Mouse (Mus musculus): Measurements from ENCODE around the gene Pnma1. TPM values are rescaled to one million over a fixed set of nuclear protein-coding genes. Genes with fewer than 3 reads are reported as not detected.
A peak's percentile ranks its signal among the peaks of the same experiment; 100 is the strongest.

The Pnma1 gene
- polyA plus RNA-seq, 1 experiment, result not detected

DNA sequence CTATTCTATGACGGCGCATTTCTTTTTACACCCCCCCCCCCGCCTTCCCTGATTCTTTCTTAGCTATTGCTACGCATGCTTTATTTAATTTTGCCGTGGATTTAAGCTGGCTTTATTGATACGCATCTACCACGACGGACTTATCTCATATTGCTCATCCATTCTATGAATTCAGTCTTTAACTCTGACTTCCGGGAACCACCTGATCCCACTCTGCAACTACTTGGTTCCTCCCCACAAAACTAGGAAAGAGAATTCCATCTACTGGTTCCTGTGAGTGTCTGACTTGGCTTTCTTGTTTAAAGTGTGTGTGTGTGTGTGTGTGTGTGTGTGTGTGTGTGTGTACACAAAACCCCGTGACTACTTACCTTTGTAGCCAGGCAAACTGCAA, 328 bp upstream of the Pnma1 start:
- Histone ChIP-seq H3K27ac (ENCODE audit: insufficient read depth, low read length) (no peak overlapping the region), H3K9ac (ENCODE audit: low read depth, poor library complexity, severe bottlenecking) (no peak overlapping the region), H3K4me1 (ENCODE audit: control insufficient read depth, insufficient read depth, low read length) (peaks cover 2% of the 10 kb centered on the region), H3K36me3 (ENCODE audit: control insufficient read depth, insufficient read depth, low read length, poor library complexity, severe bottlenecking) (peaks cover 9% of the 10 kb centered on the region), H3K9me3 (replicated peaks; ENCODE audit: control insufficient read depth, insufficient read depth, low read length, poor library complexity, severe bottlenecking) (no peaks in the 10 kb centered on the region), H3K27me3 (ENCODE audit: control insufficient read depth, insufficient read depth, low read length, poor library complexity, severe bottlenecking) (no peaks in the 10 kb centered on the region), H3K4me3 (ENCODE audit: low read depth, low read length) (peak overlapping the region; percentile 60)
- TF ChIP-seq EP300 (IDR thresholded peaks at IDR 0.05; ENCODE audit: insufficient read depth, low read depth, low read length) (no peak), POLR2A (IDR thresholded peaks at IDR 0.05; ENCODE audit: insufficient read depth, low read length) (no peak), CTCF (IDR thresholded peaks at IDR 0.05; ENCODE audit: low read depth, low read length) (no peak)

DNA sequence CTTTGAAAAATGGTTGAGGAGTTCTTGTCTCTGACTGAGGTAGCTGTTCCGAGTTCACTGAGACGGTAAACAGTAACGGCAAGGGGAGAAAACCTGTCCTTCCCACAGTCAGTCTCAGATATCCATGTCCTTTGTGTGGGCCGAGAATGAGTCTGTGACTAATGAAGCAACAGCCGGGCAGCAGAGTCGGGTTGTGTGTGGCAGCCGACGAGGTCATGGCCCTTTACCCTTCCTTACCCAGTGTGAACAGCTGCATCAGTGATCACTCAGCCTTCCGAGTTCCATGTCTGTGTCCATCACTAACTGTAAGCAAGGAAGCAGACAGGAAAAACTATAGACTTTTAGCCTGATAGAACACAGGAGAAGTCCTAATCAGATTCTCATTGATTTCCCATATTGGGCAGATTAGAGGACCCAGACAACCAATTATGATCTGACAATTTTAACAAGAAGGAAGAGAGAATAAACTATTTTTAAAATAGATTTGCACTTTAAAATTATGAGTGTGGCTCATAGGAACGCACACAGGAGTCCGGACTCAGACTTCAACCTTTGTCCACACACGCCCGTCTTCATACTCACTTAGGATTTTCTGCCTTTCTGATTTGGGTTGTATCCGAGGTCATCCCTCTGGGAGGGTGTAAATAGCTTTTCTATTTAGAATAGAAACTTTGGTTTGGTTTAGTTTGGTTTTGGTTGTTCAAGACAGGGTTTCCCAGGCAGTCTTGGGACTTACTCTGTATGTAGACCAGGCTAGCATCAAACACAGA, 5.8 kb downstream of the Pnma1 start:
- no peaks in the 10 kb centered on the region for H3K9me3 ChIP-seq (replicated peaks; ENCODE audit: control insufficient read depth, insufficient read depth, low read length, poor library complexity, severe bottlenecking)
- no peak overlapping the region for H3K4me3 ChIP-seq (ENCODE audit: low read depth, low read length)
- H3K27ac ChIP-seq (ENCODE audit: insufficient read depth, low read length), result no peak overlapping the region
- H3K27me3 ChIP-seq (ENCODE audit: control insufficient read depth, insufficient read depth, low read length, poor library complexity, severe bottlenecking), result no peaks in the 10 kb centered on the region
- H3K36me3 ChIP-seq (ENCODE audit: control insufficient read depth, insufficient read depth, low read length, poor library complexity, severe bottlenecking), result no peaks in the 10 kb centered on the region
- TF ChIP-seq POLR2A (IDR thresholded peaks at IDR 0.05; ENCODE audit: insufficient read depth, low read length) (no peak), CTCF (IDR thresholded peaks at IDR 0.05; ENCODE audit: low read depth, low read length) (no peak), EP300 (IDR thresholded peaks at IDR 0.05; ENCODE audit: insufficient read depth, low read depth, low read length) (no peak)
- H3K9ac ChIP-seq (ENCODE audit: low read depth, poor library complexity, severe bottlenecking), result no peak overlapping the region
- no peaks in the 10 kb centered on the region for H3K4me1 ChIP-seq (ENCODE audit: control insufficient read depth, insufficient read depth, low read length)

DNA sequence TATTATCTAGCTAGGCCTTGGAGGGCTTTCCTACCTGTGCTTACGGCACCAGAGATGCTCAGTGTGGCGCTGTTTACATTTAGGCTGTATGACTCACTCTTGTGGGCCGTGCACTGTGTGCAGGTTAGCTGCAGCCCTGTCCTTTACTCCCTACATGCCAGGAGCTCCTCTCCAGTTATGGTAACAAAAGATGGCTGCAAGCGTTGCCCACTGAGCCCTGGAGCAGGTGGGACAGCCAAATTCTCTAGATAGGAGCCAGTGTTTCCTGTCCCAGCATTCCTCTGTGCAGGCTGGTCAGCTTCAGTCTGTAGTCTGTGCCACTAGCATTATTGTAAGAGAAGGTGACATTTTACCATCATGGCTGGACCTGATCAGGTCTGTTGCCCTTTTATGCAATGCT, 7.0 kb downstream of the Pnma1 start:
- Histone ChIP-seq H3K27ac (ENCODE audit: insufficient read depth, low read length) (no peak overlapping the region), H3K27me3 (ENCODE audit: control insufficient read depth, insufficient read depth, low read length, poor library complexity, severe bottlenecking) (no peaks in the 10 kb centered on the region), H3K4me3 (ENCODE audit: low read depth, low read length) (no peak overlapping the region), H3K36me3 (ENCODE audit: control insufficient read depth, insufficient read depth, low read length, poor library complexity, severe bottlenecking) (no peaks in the 10 kb centered on the region), H3K9me3 (replicated peaks; ENCODE audit: control insufficient read depth, insufficient read depth, low read length, poor library complexity, severe bottlenecking) (no peaks in the 10 kb centered on the region), H3K9ac (ENCODE audit: low read depth, poor library complexity, severe bottlenecking) (no peak overlapping the region), H3K4me1 (ENCODE audit: control insufficient read depth, insufficient read depth, low read length) (no peaks in the 10 kb centered on the region)
- TF ChIP-seq CTCF (IDR thresholded peaks at IDR 0.05; ENCODE audit: low read depth, low read length), result no peak
- TF ChIP-seq EP300 (IDR thresholded peaks at IDR 0.05; ENCODE audit: insufficient read depth, low read depth, low read length), result no peak
- TF ChIP-seq POLR2A (IDR thresholded peaks at IDR 0.05; ENCODE audit: insufficient read depth, low read length), result no peak

DNA sequence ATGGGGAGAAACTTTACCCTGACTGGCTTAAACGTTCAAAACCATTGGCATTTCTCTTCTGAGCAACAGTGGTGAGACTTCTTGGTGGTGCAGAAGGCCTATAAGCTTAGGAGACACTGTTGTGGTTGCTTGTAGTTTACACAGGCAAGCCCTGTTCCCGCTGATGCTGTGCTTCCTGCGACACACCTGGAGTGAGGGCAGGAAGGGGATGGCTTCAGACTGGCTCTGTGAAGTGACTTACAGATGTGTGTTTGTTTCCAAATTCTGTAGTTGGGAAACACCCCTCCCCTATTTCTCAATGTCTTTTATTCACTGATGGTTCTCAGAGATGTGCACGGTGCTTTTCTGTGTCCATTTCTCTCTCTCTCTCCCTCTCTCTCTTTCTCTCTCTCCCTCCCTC, 8.2 kb downstream of the Pnma1 start:
- Histone ChIP-seq H3K27ac (ENCODE audit: insufficient read depth, low read length) (no peak overlapping the region), H3K36me3 (ENCODE audit: control insufficient read depth, insufficient read depth, low read length, poor library complexity, severe bottlenecking) (no peaks in the 10 kb centered on the region), H3K9ac (ENCODE audit: low read depth, poor library complexity, severe bottlenecking) (no peak overlapping the region), H3K4me3 (ENCODE audit: low read depth, low read length) (no peak overlapping the region), H3K4me1 (ENCODE audit: control insufficient read depth, insufficient read depth, low read length) (no peaks in the 10 kb centered on the region), H3K27me3 (ENCODE audit: control insufficient read depth, insufficient read depth, low read length, poor library complexity, severe bottlenecking) (no peaks in the 10 kb centered on the region), H3K9me3 (replicated peaks; ENCODE audit: control insufficient read depth, insufficient read depth, low read length, poor library complexity, severe bottlenecking) (no peaks in the 10 kb centered on the region)
- no peak for TF ChIP-seq POLR2A (IDR thresholded peaks at IDR 0.05; ENCODE audit: insufficient read depth, low read length)
- no peak for TF ChIP-seq CTCF (IDR thresholded peaks at IDR 0.05; ENCODE audit: low read depth, low read length)
- TF ChIP-seq EP300 (IDR thresholded peaks at IDR 0.05; ENCODE audit: insufficient read depth, low read depth, low read length), result no peak

DNA sequence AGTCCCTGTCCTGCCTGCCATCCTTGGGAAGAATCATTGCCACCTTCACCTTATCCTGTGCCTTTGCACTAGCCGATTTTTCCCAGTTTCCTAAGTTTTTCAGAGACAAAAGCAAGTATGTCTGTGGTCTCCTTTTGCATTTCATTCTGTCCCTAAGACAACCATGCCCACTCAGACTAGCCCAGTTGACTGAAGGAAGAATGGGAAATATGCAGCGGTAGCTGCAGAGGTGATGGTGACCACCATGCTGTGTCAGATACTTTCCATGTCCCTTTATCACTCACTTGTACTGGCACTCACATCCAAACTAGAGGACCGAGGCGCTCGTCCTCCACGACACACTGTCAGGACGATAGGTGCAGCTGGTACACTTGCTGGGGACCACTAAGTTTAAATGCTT, 11.2 kb downstream of the Pnma1 start:
- no peaks in the 10 kb centered on the region for H3K27me3 ChIP-seq (ENCODE audit: control insufficient read depth, insufficient read depth, low read length, poor library complexity, severe bottlenecking)
- H3K4me3 ChIP-seq (ENCODE audit: low read depth, low read length), result no peak overlapping the region
- H3K4me1 ChIP-seq (ENCODE audit: control insufficient read depth, insufficient read depth, low read length), result no peaks in the 10 kb centered on the region
- TF ChIP-seq CTCF (IDR thresholded peaks at IDR 0.05; ENCODE audit: low read depth, low read length) (no peak), POLR2A (IDR thresholded peaks at IDR 0.05; ENCODE audit: insufficient read depth, low read length) (no peak), EP300 (IDR thresholded peaks at IDR 0.05; ENCODE audit: insufficient read depth, low read depth, low read length) (no peak)
- H3K36me3 ChIP-seq (ENCODE audit: control insufficient read depth, insufficient read depth, low read length, poor library complexity, severe bottlenecking), result no peaks in the 10 kb centered on the region
- no peak overlapping the region for H3K27ac ChIP-seq (ENCODE audit: insufficient read depth, low read length)
- no peak overlapping the region for H3K9ac ChIP-seq (ENCODE audit: low read depth, poor library complexity, severe bottlenecking)
- H3K9me3 ChIP-seq (replicated peaks; ENCODE audit: control insufficient read depth, insufficient read depth, low read length, poor library complexity, severe bottlenecking), result no peaks in the 10 kb centered on the region

DNA sequence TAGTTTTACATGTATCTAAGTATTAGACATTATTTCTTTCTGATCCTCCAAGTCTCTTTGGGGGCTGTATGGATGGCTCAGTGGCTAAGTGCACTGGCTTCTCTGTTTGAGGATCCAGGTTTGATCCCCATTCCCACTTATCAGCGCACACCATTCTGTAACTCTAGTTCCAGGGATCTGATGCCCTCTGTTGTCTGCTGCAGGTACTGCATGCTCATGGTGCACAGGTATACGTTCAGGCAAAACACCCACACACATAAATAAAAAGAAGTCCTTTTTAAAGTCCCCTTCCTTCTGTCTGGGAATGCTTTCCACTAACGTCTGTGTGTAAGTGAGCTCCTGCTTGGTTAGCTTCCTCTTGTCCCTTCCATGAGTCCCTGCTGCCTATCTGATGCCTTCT, 16.0 kb downstream of the Pnma1 start:
- no peaks in the 10 kb centered on the region for H3K27me3 ChIP-seq (ENCODE audit: control insufficient read depth, insufficient read depth, low read length, poor library complexity, severe bottlenecking)
- H3K4me3 ChIP-seq (ENCODE audit: low read depth, low read length), result no peak overlapping the region
- no peak overlapping the region for H3K9ac ChIP-seq (ENCODE audit: low read depth, poor library complexity, severe bottlenecking)
- no peaks in the 10 kb centered on the region for H3K4me1 ChIP-seq (ENCODE audit: control insufficient read depth, insufficient read depth, low read length)
- TF ChIP-seq EP300 (IDR thresholded peaks at IDR 0.05; ENCODE audit: insufficient read depth, low read depth, low read length) (no peak), CTCF (IDR thresholded peaks at IDR 0.05; ENCODE audit: low read depth, low read length) (peak; percentile 58)
- H3K36me3 ChIP-seq (ENCODE audit: control insufficient read depth, insufficient read depth, low read length, poor library complexity, severe bottlenecking), result no peaks in the 10 kb centered on the region
- H3K9me3 ChIP-seq (replicated peaks; ENCODE audit: control insufficient read depth, insufficient read depth, low read length, poor library complexity, severe bottlenecking), result no peaks in the 10 kb centered on the region
- H3K27ac ChIP-seq (ENCODE audit: insufficient read depth, low read length), result no peak overlapping the region
